9 mouse cellular contexts compared by ENCODE assay signal in genomic region chr12:73537499-73538138, GRCm38 (mm10). TPM values are rescaled to one million over a fixed set of nuclear protein-coding genes. Genes with fewer than 3 reads are reported as not detected.
DNase-seq lines count a peak whose midpoint lies in the region; ATAC-seq and TF ChIP-seq lines count a peak whose summit lies in the region.
"Had no signal": no experiment of that assay in that cellular context is flagged by ENCODE, and none has a peak within 500 bp of the region (broad histone marks: within the 10 kb centered on the region; RNA-seq: fewer than 3 reads in every experiment).

No protein-coding gene starts in this region.

- no peak overlapping the region for H3K4me3 ChIP-seq in forebrain, embryonic 11.5 days (ENCODE audit: low read depth, low read length)
- H3K4me3 ChIP-seq in forebrain, embryonic 15.5 days: no peak overlapping the region
- H3K4me3 ChIP-seq in limb, embryonic 11.5 days (ENCODE audit: low read depth, low read length): no peak overlapping the region
- no peak overlapping the region for H3K4me3 ChIP-seq in midbrain, postnatal 0 days (ENCODE audit: low read depth, low read length)

- H3K4me2 ChIP-seq in forebrain, embryonic 11.5 days (ENCODE audit: low read depth, low read length, severe bottlenecking): 0 out of 2 replicates have a peak overlapping the region, but pooled peaks have one; percentile 21
- H3K4me2 ChIP-seq in forebrain, embryonic 15.5 days (replicated peaks): no peak overlapping the region
- no peak overlapping the region for H3K4me2 ChIP-seq in limb, embryonic 11.5 days (ENCODE audit: low read depth, severe bottlenecking)
- H3K4me2 ChIP-seq in midbrain, postnatal 0 days (ENCODE audit: low read depth, low read length, poor library complexity, severe bottlenecking): no peak overlapping the region

- ATAC-seq in forebrain, embryonic 11.5 days (replicated peaks; ENCODE audit: low FRiP score): no peak
- no peak for ATAC-seq in forebrain, embryonic 15.5 days (replicated peaks)
- ATAC-seq in limb, embryonic 11.5 days (ENCODE audit: insufficient number of reproducible peaks, low FRiP score, low TSS enrichment, low read depth): 0 out of 2 replicates have a peak, but pooled peaks have one; percentile 44
- no peak for ATAC-seq in midbrain, postnatal 0 days (ENCODE audit: low FRiP score)
- no peak for ATAC-seq in cerebellum, adult (ENCODE audit: insufficient number of reproducible peaks, low FRiP score, low TSS enrichment)
- no peak for ATAC-seq in activated CD4-positive, CD25-positive, alpha-beta regulatory T cell, adult 4 months

- no peaks in the 10 kb centered on the region for H3K27me3 ChIP-seq in forebrain, embryonic 11.5 days (ENCODE audit: control insufficient read depth, insufficient read depth, low read length)
- H3K27me3 ChIP-seq in forebrain, embryonic 15.5 days: peaks cover 9% of the 10 kb centered on the region; the same call in 1 of the 2 replicates
- no peaks in the 10 kb centered on the region for H3K27me3 ChIP-seq in limb, embryonic 11.5 days (ENCODE audit: control insufficient read depth, insufficient read depth, low read length)
- H3K27me3 ChIP-seq in midbrain, postnatal 0 days (ENCODE audit: insufficient read depth, low read length): no peaks in the 10 kb centered on the region; the same call in 1 of the 2 replicates

- H3K27ac ChIP-seq in forebrain, embryonic 11.5 days (ENCODE audit: low read depth, low read length): no peak overlapping the region
- H3K27ac ChIP-seq in forebrain, embryonic 15.5 days (replicated peaks): no peak overlapping the region
- H3K27ac ChIP-seq in limb, embryonic 11.5 days (replicated peaks; ENCODE audit: low read depth, low read length): no peak overlapping the region
- no peak overlapping the region for H3K27ac ChIP-seq in midbrain, postnatal 0 days (ENCODE audit: low read depth, low read length)

- no peaks in the 10 kb centered on the region for H3K9me3 ChIP-seq in forebrain, embryonic 11.5 days (ENCODE audit: control insufficient read depth, low read length)
- H3K9me3 ChIP-seq in forebrain, embryonic 15.5 days: no peaks in the 10 kb centered on the region
- no peaks in the 10 kb centered on the region for H3K9me3 ChIP-seq in limb, embryonic 11.5 days (ENCODE audit: control insufficient read depth, low read length)
- H3K9me3 ChIP-seq in midbrain, postnatal 0 days (ENCODE audit: low read length): no peaks in the 10 kb centered on the region

- no peaks in the 10 kb centered on the region for H3K36me3 ChIP-seq in forebrain, embryonic 11.5 days (ENCODE audit: control insufficient read depth, insufficient read depth, low read length)
- H3K36me3 ChIP-seq in forebrain, embryonic 15.5 days: no peaks in the 10 kb centered on the region
- no peaks in the 10 kb centered on the region for H3K36me3 ChIP-seq in limb, embryonic 11.5 days (ENCODE audit: control insufficient read depth, insufficient read depth, low read length)
- H3K36me3 ChIP-seq in midbrain, postnatal 0 days (ENCODE audit: insufficient read depth, low read length): no peaks in the 10 kb centered on the region

- no peaks in the 10 kb centered on the region for H3K4me1 ChIP-seq in forebrain, embryonic 11.5 days (replicated peaks; ENCODE audit: control insufficient read depth, insufficient read depth, low read length)
- H3K4me1 ChIP-seq in forebrain, embryonic 15.5 days: no peaks in the 10 kb centered on the region
- H3K4me1 ChIP-seq in limb, embryonic 11.5 days (ENCODE audit: control insufficient read depth, insufficient read depth, low read length): peaks cover 12% of the 10 kb centered on the region
- H3K4me1 ChIP-seq in midbrain, postnatal 0 days (ENCODE audit: insufficient read depth, low read length): no peaks in the 10 kb centered on the region

- WGBS in forebrain, embryonic 11.5 days: 24% methylated on average over 17 of the region's 17 CpGs
- WGBS in forebrain, embryonic 15.5 days: 27% methylated on average over 17 of the region's 17 CpGs
- 31% methylated on average over 17 of the region's 17 CpGs for WGBS in limb, embryonic 11.5 days
- 27% methylated on average over 17 of the region's 17 CpGs for WGBS in midbrain, postnatal 0 days

- peak; percentile 27 for TF ChIP-seq CTCF in midbrain, postnatal 0 days (IDR thresholded peaks at IDR 0.05)

- H3K9ac ChIP-seq in forebrain, embryonic 11.5 days (ENCODE audit: low read length): no peak overlapping the region
- H3K9ac ChIP-seq in forebrain, embryonic 15.5 days (replicated peaks): no peak overlapping the region
- no peak overlapping the region for H3K9ac ChIP-seq in limb, embryonic 11.5 days (ENCODE audit: low read length)
- H3K9ac ChIP-seq in midbrain, postnatal 0 days (replicated peaks; ENCODE audit: low read length, poor library complexity, severe bottlenecking): no peak overlapping the region

- DNase-seq in forebrain, embryonic 11.5 days (ENCODE audit: low spot score): no peak
- peak; percentile 37 to 55 for DNase-seq in adrenal gland, postnatal 36 days
- DNase-seq in heart, postnatal 4 days: peak; percentile 17
- DNase-seq in limb, embryonic 11.5 days (ENCODE audit: low spot score): peak; percentile 56
- DNase-seq in midbrain, postnatal 0 days (ENCODE audit: low spot score): no peak

RNA-seq across cellular contexts. Expression of gene Tmem30b, which starts 8.6 kb away (rescaled TPM):
- polyA plus RNA-seq in forebrain, embryonic 11.5 days (2014; fragmentation: Nextera tagmentation; extraction: Ambion mirVana): 2.4 and 3.4 TPM in 2 replicates
- 0.19 and 0.22 TPM in 2 replicates for polyA plus RNA-seq in forebrain, embryonic 15.5 days (2015; fragmentation: Nextera tagmentation; extraction: Ambion mirVana)
- under 1 TPM; 0.10 to 0.13 TPM for total RNA-seq in adrenal gland, postnatal 36 days (2021)
- under 1 TPM; 0.31 to 0.32 TPM for total RNA-seq in heart, postnatal 4 days (2021)
- 22.9 and 25.0 TPM in 2 replicates for polyA plus RNA-seq in limb, embryonic 11.5 days (2014; fragmentation: Nextera tagmentation; extraction: Ambion mirVana)
- total RNA-seq in midbrain, postnatal 0 days (2014; rRNA removed): 0.38 and 1.2 TPM in 2 replicates
- polyA plus RNA-seq in midbrain, postnatal 0 days (2015; fragmentation: Nextera tagmentation; extraction: Ambion mirVana): 0.36 and 0.53 TPM in 2 replicates
- not detected for polyA plus RNA-seq in activated CD4-positive, CD25-positive, alpha-beta regulatory T cell, adult 4 months (2017; shearing (Covaris generic))
- polyA plus RNA-seq: C2C12 had no signal

RNA-seq across cellular contexts. Expression of gene Prkch, which starts 47.0 kb away (rescaled TPM):
- polyA plus RNA-seq in forebrain, embryonic 11.5 days (2014; fragmentation: Nextera tagmentation; extraction: Ambion mirVana): 5.6 and 6.9 TPM in 2 replicates
- polyA plus RNA-seq in forebrain, embryonic 15.5 days (2015; fragmentation: Nextera tagmentation; extraction: Ambion mirVana): 4.9 and 6.6 TPM in 2 replicates
- 10 to 100 TPM; 11.2 to 16.3 TPM for total RNA-seq in adrenal gland, postnatal 36 days (2021)
- 10 to 100 TPM; 22.6 to 23.1 TPM for total RNA-seq in heart, postnatal 4 days (2021)
- 8.8 and 9.6 TPM in 2 replicates for polyA plus RNA-seq in limb, embryonic 11.5 days (2014; fragmentation: Nextera tagmentation; extraction: Ambion mirVana)
- total RNA-seq in midbrain, postnatal 0 days (2014; rRNA removed): 16.2 and 20.0 TPM in 2 replicates
- polyA plus RNA-seq in midbrain, postnatal 0 days (2015; fragmentation: Nextera tagmentation; extraction: Ambion mirVana): 6.9 and 9.9 TPM in 2 replicates
- 10 to 100 TPM; 80.9 to 82.1 TPM for polyA plus RNA-seq in activated CD4-positive, CD25-positive, alpha-beta regulatory T cell, adult 4 months (2017; shearing (Covaris generic))

Comparison
In these comparisons a context has a peak if more than half of its experiments do, and no peak if none do; other contexts are left out.
1. DNase-seq: peak in adrenal gland, postnatal 36 days (2 of 2), heart, postnatal 4 days (single experiment) and limb, embryonic 11.5 days (single experiment); none in forebrain, embryonic 11.5 days (single experiment) and midbrain, postnatal 0 days (single experiment).